Mouse (Mus musculus): ENCODE results near the gene Cnih3.
A peak's percentile ranks its signal among the peaks of the same experiment; 100 is the strongest.

The Cnih3 gene

DNA sequence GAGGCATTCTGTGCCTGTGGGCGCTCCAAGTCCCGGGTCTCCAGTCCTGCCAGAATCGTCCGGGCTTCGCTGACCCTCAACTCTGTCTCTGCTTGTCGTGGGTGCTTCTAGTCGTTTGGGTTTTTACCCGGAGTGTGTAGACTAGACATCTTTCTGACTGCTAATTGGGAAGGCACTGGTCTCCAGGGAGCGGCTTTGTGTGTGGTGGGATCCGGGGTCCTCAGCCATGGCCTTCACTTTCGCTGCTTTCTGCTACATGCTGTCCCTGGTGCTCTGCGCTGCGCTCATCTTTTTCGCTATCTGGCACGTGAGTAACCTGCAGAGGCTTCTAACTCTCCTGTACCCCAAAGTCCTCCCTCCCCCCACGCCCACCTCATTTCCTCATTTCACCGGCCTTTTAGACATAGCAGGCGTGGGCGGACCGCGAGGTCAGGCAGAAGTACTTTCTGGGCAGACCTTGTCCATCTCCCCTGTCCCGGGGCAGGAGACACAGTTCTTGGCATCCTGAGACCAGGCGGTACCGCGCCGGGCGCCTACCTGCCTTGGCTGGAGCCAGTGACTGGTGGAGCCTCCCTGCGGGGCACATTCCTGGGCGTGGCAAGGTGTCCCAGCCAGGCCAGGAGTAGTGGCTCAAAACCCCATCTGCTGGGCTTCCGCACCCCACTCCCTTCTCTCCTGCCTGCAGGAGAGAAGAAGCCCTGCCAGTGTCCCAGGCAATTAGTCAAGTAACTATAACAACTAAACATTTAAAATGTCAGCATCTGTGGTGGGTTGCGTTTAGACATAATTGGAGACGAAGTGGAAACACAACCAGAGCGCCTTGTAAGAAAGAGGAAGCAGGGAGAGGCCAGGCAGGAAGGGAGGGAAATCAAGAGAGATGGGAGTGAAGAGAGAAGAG is 1.0 kb downstream of the Cnih3 start:
- no peak for DNase-seq

DNA sequence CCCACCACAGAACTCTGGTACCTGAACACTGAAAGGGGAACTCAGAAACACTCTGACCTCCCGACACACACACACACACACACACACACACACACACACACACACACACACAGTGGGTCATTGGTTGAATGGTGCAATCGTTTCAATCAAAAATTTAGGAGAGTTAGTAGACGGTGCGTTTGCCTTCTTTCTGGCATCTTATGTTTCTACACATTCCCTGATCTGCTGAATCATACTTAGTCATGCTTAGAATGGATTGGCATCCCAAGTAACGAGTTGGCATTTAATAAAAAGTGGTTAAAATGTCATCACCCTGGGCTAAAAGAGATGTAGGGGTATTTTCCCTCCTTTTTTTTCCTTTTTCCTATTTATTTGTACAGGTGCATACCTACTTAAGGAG is 3.3 kb downstream of the Cnih3 start:
- no peak for DNase-seq

DNA sequence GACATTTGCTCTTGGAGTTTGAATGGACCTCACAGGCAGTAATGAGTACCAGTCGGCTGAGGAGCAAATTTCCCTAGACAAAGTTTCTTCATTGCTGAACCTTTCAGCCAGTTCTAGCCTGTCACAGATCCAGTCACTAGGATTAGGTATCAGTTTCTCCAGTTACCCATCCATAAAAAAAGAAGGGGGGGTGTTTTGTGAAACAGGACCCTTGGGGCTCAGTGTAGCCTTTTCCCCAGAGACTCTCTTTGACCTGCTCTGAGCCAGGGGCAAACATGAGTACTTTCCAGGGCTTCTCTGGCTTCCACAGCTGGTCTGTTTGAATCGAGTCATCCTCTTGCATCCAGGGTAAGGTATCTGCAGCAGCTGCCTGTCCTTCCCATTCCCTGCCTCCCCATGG is 5.4 kb downstream of the Cnih3 start:
- no peak for DNase-seq

DNA sequence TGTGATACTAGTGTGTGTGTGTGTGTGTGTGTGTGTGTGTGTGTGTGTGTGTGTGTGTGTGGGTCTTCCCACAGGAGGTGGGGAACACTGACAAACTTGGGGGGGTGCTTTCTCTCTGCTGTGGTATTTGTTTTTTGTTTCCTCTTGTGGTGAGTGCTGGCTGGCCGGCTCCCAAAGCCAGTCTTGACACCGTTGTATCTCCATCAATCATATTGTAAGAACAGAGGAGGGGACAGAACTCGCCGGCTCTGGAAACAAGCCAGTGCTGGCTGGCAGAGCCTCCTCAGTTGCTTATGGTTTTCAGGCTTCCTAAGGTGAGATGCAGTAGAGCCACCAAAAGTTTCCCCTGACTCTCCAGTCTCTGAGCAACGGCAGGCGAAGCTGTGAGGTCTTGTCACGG is 6.1 kb downstream of the Cnih3 start:
- DNase-seq, result no peak

DNA sequence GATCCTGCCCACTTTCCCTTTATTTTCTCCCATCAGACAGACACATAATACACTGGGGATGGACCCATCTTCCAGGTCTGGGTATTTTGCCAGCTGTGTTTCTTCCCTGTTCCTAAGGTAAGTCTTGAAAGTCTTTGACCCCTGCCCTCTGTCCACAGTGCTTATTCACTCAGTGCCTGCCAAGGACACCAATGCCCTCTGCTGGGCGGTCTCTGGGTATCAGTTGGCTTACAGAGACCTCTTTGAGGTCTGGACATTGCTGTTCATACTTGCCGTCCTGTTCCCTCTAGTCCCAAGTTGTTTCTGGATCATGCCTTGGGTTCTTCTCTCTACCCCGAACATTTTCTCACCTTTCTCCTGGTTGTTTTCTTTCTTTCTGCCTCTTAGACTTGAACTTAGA is 8.3 kb downstream of the Cnih3 start:
- DNase-seq, result no peak

DNA sequence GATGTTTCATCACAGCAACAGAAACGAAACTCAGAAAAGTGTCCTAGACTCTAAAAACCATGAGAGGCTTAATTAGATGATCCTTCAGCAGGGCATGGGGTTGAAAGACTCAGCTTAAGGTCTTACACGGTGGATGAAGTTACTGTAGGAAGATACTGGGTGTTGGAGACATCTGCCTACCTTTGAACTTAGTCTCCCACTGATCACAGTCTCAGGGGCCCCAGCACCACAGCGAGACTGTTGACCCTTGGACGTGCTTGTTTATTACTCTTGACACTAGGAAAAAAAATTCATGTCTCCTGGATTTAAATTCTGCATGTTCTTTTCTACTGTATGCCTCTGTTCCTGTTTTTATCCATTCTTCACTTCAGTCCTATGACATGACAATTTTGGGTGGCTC is 11.6 kb downstream of the Cnih3 start:
- DNase-seq, result no peak

DNA sequence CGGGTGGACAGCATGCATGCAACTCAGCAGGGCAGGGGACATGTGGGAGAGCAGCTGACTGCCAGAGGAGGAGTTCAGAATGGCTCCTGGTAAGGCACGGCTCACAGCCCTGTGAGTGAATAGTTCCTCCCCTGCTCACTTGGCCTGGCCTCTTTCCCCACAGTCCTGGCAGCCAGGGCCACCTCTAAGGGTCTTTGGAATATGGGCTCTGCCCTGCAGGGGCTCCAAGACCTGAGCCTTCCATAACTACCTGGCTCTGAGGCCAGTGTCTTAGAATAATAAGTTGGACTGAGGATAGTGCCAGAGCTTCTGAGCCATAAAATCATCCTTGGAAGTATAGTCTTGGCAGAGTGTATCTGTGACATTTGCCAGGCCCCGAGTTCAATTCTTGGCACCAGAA is 12.9 kb downstream of the Cnih3 start:
- peak; percentile 51 to 78 for DNase-seq

DNA sequence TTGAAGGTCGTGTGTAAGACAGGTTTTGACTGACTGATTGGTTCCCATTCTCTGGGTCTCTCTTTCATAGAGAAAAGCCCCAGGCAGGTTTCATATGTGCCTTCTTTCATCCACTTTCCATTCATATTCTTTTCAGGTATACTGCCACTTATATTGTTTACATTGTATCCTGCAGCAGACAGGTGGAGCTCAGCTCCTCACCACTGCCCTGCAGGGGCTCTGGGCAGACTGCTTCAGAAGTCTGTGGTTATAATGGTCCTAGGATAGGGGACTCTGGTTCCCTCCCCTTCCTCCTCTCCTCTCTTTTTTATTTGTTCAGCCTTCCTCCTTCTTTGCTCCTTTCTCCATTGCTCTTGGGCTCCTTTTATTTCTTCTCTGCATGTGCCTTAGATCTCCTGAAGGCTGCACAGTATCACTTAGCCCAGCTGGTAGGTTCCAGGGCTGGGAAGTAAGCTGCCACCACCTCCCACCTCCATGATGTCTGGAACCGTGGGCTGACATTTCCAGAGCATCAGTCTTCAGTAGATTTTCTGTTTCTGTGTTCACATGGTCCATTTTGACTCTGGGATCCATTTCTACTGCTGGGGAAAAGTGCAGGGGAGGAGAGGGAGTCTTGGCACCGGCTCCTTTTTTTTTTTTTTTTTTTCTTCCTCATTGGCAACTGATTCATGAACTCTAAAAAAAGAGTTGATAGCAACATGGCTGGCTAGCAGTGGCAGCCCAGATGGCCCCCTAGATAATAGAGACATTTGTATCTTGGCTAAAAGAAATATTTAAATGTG is 16.6 kb downstream of the Cnih3 start:
- no peak for DNase-seq

DNA sequence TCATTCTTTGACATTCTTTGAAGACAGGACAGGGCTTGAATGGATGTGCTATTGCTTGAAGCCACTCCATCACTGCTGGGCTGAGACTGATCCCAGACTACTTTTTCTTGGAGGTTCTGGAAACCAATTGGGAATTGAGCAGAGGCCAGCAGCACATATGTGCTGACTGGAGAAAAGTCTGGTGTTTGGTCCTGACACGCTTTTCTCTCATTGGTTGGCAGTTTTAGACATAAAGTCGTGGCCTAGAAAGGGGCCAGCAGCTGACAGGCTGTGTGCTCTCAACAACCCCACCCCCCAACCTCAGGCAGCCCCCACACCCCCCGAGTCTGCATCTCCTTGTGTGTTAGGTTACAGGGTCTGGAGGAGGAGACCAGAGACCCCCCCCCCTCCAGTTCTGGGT is 17.9 kb downstream of the Cnih3 start:
- no peak for DNase-seq

DNA sequence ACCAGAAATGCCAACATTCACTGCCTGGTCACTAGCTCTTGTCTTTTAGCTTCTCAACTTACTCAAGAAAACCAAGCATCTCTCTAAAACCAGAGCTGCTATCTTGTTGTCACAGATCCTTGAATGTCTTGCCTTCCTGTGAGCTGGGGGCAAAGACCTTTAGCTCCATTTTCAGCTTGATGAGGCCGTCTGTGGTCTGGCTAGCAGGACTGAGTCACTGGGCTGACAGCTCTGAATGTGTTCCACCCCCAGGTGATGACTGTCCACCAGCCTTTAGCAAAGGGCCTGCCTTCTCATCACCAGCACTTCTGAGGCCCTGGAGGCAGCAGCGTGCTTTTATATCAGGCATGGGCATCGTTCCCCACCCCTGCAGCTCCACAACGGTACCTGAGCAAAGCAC is 18.8 kb downstream of the Cnih3 start:
- no peak for DNase-seq

DNA sequence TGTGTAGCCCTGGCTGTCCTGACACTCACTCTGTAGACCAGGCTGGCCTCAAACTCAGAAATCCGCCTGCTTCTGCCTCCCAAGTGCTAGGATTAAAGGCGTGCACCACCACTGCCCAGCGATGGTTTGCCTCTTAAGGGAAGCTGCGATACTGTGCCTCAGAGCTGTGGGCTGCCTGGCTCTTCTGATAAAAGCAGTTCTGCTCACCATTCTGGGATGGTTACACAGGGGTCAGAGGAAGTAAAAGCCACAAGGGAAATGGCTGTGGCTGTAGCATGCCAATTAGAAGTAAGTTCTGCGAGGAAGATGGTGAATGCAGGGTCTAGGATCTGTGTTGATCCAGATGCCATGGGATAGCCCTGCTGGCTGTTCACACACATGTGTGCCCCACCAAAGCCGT is 19.9 kb downstream of the Cnih3 start:
- no peak for DNase-seq

DNA sequence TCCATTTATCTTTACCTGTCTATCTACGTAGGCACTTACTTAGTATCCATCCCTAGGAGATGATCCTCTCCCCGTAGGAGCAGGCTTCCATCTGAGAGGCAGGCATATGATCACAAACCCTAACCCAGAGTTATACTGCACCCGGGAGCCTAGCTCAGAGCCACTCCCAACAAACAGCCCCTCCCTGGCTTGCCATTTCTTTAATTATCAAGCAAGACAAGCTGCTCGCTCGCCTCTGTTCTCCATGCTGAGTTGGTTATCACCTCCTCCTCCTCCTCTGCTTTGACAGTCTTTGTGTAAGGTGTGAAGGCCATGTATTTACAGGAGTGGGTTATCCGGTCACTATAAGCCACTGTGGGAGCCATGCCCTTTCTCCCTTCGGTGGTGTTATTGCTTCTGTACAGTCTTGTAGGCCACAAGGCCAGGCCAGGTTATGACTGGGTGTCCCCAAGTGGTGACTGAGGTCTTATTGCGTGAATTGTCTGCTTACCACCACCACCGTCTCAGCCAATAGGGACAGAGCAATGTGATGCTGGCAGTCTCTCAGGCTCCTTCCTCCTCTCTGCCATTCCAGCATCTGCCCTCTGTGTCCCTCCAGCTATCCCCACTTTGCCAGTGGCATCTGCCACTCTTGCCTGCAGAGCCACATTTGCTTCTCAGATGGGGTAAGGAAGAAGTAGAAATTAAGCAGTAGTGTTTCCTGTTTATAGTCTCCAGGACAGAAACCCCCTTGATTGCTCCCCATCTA is 22.4 kb downstream of the Cnih3 start:
- DNase-seq, result peak in 1 of 2 experiments; percentile 31

DNA sequence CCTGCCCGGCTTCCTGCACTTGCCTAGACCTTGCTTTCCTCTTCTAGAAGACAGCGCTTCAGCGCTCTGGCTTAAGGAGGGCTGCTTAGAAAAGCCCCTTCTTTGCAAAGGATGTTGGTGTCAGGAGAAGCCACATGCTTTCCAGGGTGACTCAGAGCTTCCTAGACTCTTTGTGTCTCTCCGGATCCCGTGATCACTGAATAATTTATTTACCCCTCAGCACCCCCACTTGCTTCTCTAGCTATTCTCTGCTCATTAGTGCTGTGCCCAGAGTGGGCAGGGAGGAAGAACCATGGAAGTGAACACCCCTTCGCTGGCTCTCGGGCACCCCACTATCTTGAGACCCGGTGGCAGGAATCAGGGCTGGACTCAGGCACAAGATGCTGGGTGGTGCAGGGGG is 24.0 kb downstream of the Cnih3 start:
- no peak for DNase-seq

DNA sequence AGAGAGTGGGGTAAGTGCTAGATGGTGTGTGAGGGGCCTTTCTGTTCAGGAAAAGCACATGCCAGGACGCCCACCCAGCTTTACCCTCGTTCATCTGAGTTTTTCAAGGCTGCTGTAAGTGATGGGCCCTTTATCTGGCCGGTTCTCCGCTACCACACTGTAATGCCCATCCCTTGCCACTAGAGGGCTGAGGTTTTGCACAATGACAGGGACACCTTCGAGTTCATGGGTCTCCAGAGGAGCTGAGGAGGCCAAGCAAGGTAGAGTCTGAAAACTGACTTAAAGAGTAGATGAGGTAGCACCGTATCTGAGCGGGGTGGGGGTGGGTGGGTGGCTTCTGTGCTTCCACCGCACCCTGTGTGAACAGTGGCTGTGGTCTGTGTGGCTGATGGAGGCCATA is 27.2 kb downstream of the Cnih3 start:
- peak; percentile 80 to 81 for DNase-seq

DNA sequence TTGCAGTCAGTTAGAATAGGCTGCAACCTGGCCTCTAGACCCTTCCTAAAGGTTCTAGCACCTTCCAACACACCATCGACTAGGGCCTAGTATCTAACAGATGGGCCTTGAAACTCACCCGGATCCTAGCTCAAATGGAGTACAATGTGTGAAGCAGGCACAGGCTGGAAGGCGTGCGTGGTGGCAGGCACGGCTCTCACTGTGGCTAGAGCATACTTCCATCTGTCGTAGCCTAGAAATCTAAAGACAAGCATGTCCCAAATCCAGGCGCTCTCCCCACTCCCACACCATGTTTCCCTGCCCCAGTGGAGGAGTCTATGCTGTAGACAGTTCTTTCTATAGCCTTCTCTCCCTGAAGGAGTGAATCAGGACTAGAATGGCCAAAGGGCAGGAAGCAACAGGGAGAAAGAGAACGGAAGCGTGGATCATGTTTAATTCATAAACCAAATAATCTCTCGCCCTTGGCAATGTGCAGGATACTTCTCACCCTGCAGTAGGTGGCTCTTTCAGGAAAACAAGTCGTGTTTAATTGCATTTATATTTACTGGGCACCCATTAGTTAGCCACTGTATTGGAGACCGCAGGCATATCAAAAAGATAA is 29.1 kb downstream of the Cnih3 start:
- peak; percentile 32 to 50 for DNase-seq

DNA sequence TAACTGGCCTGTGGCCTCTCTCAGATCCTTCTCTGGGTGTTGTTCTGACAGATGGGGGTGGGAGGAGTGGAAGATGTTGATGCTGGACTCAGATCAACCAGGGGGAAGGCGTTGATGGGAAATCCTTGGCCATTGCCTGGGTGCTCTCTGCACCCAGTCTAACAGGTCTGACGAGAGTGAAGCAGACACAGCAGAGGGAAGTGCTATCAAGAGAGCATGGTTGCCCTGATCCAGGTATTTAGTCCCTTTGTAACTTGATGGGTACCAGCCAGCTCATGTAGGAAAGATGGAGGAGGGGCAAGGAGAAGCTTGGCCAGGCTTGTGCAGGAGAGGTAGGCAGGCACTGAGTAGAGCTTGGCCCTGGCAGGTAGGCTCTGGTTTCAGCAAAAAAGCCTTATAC is 36.8 kb downstream of the Cnih3 start:
- no peak for DNase-seq

DNA sequence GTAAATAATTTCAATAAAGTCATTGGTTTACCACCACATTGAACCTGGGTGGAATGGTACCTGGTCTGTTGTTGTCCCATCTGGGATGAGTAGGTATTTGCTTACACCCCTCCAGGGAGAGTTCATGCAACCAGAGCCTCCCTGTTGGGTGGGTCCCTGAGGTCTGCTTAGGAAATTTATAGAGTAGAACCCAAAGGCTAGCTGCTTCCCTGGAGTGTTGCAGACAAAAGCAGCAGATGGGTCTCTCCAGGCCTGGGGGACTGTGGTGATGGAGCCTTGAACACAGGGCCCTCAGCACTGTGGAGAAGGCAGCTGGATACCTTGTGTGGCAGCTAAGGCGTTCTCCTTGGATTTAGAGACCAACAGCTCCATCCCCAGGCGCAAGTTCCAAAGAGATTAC is 40.1 kb downstream of the Cnih3 start:
- no peak for DNase-seq

DNA sequence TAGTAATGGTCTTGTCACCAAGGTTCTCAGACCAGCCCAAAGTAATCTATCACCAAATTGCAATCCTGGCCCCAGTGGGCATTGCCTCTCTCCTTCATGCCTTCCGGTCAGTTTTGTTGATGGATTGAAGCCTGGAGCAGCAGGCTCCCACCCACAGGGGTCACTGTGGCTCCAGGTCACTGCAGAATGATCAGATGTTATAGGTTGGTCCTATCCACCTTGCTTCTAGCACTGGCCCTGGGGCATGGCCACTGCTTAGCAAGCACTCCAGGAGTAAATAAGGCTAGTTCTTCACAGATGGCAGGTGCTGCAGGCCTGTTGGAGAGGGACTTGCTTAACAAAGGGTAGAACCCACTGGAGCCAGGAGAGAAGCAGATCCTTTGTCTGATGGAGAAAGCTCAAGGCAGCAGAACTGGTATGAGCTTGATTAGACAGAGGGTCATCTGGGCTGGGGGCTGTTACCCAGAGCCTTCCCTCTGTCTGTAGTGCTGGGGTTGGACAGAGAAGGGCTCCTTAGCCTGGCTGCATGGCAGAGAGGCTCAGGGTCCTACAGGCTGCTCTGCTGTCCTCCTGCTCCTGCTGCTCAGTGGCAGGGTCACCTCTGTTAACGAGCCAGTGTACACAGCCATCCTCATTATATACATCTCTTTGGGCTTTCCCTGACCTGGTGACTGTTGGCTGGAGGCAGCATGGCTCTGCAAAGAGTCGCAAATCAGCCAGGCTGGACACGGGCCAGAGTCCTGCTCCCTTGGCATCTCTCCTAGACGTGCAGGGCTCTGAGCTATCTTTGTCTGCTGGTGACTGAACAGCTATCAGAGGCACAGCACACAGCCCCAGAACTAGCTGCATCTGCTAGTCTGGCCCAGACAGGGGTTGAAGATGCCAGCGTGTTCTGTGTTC is 41.1 kb downstream of the Cnih3 start:
- DNase-seq, result peak; percentile 98

DNA sequence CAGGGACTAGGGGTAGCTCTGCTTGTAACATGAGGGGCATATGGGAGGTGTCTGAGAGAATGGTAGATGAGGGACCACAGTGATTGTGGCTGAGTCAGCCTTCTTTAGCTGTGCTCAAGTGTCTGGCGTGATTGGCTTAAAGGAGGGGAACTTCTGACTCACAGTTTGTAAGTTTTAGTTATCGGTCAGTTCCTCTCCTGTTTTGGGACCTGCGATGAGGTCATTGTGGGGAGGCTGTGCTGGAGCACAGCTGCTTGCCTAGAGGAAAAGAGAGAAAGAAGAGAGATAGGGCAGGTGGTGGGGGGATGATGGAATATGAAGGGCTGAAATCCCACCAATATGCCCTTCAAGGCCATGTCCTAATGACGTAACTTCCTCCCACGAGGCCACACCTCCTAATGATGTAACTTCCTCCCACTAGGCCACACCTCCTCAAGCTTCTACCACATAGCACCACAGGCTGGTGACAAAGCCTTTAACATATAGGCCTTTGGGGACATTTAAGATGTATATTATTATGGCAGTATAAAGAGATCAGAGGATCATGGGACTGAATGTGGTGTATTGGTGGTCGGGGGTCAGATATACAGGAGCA is 42.9 kb downstream of the Cnih3 start:
- no peak for DNase-seq

DNA sequence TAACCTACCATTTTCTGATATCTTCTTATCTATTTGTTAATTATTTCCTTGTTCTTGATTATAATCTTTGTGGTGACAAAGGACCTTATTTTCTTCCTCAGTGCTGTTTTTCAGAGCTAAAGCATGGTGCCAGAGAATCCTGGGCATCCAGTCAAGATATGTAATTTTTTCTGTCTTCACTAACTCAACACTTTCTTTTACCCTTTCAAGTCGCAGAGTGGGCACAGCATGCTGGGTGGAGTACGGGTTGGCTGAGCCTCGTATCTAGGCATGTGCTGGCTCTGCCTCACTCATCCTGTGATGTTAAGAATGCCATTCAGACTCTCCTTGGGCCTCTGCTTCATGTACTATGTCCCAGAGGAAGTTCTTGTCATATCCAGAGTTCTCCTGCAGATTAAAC is 46.8 kb downstream of the Cnih3 start:
- DNase-seq, result no peak

DNA sequence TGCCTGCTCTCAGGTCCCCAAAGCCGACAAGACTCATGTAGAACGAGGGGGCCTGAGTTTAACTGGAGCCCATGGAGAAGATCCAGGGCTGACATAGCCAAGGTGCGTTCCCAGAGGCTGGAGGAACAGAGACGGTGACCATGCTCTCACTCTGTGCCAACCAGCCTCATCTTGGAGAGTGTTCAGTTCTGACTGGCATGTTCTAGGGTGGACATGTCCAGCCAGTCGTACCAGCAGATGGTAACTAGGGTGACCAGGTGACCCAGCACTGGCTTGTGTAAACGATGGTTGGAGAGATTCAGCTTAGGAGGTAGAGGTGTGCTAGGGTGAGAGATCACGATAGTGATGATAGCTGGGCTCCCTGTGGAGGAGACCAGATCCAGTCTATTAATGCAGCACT is 50.6 kb downstream of the Cnih3 start:
- DNase-seq, result peak; percentile 44 to 59

DNA sequence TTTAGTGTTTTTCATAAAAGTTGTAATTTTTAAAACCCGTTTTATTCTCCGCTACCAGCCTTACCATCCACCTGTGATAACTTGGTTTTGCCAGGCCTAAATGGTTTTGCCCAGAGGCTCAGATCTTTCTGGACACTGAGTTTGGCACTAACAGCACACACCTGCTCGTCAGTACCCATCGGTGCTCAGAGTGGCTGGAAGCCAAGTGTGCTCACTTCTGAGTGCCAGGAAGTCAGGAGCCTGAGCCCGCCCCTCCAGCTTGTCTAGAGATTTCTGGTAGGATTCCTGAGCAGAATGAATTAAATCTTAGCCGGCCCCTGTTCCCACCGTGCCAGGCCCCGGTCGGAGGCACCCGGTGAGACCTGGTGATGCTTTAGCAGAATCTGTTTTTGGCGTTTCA is 54.9 kb downstream of the Cnih3 start:
- peak; percentile 87 to 90 for DNase-seq

Data from cerebellum, postnatal 14 days (tissue).